ENCODE assay signal across 8 mouse cellular contexts in the genomic region with DNA sequence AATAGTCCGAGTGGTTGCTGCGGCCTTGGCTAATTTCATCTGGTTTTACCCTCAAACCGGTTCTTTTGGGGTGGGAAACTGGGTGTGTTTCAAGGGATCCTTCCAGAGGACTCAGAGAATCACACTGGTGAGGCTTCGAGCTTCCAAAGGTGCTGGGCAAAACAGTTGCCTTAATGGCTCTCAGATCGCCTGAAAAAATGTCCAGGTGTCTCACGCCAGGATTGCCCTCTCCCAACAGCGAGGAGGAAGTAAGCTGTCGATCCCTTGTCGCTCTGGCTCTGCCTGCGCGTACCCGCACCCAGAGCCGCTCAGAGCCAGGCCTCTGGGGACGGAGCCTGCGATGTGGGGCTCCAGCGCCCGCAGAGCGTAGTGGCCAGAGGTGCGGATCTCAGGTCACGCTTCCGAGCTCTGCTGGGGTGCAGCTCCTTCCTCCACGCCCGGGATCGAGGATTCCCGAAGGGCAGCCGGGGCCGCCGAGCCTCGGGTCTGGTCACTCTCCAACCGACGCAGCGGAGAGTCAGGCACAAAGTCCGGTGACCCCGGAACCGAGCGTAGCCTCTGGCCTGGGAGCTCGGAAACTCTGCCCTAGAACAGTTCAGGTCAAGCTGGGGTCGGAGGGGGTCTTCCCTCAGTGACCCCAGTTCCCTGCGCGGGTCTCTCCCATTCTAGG. TPM values are rescaled to one million over a fixed set of nuclear protein-coding genes. Genes with fewer than 3 reads are reported as not detected.
DNase-seq lines count a peak whose midpoint lies in the region; ATAC-seq lines count a peak whose summit lies in the region.

No protein-coding gene starts in this region.

- H3K4me2 ChIP-seq in heart, embryonic 16.5 days (ENCODE audit: low read depth, low read length) = peak overlapping the region; percentile 96
- H3K4me2 ChIP-seq in kidney, embryonic 16.5 days (replicated peaks; ENCODE audit: low read depth, low read length) = peak overlapping the region; percentile 68
- peak overlapping the region; percentile 77 for H3K4me2 ChIP-seq in midbrain, embryonic 16.5 days (ENCODE audit: low read length)

- no peaks in the 10 kb centered on the region for H3K36me3 ChIP-seq in heart, embryonic 16.5 days (ENCODE audit: control insufficient read depth, insufficient read depth)
- no peaks in the 10 kb centered on the region for H3K36me3 ChIP-seq in forebrain, embryonic 10.5 days (replicated peaks)
- H3K36me3 ChIP-seq in kidney, embryonic 16.5 days (ENCODE audit: insufficient read depth, low read length) = no peaks in the 10 kb centered on the region
- H3K36me3 ChIP-seq in midbrain, embryonic 16.5 days (ENCODE audit: control insufficient read depth, insufficient read depth, low read length) = no peaks in the 10 kb centered on the region

- no peaks in the 10 kb centered on the region for H3K9me3 ChIP-seq in heart, embryonic 16.5 days (replicated peaks; ENCODE audit: control insufficient read depth, low read length)
- no peaks in the 10 kb centered on the region for H3K9me3 ChIP-seq in forebrain, embryonic 10.5 days
- H3K9me3 ChIP-seq in kidney, embryonic 16.5 days (ENCODE audit: low read length) = no peaks in the 10 kb centered on the region
- no peaks in the 10 kb centered on the region for H3K9me3 ChIP-seq in midbrain, embryonic 16.5 days (replicated peaks; ENCODE audit: control insufficient read depth, low read length, poor library complexity, severe bottlenecking)

- H3K4me1 ChIP-seq in heart, embryonic 16.5 days (ENCODE audit: control insufficient read depth, insufficient read depth, low read length) = peaks cover 9% of the 10 kb centered on the region
- peaks cover 88% of the 10 kb centered on the region for H3K4me1 ChIP-seq in forebrain, embryonic 10.5 days
- peaks cover 14% of the 10 kb centered on the region for H3K4me1 ChIP-seq in kidney, embryonic 16.5 days (ENCODE audit: insufficient read depth, low read length)
- peaks cover 23% of the 10 kb centered on the region for H3K4me1 ChIP-seq in midbrain, embryonic 16.5 days (ENCODE audit: control insufficient read depth, insufficient read depth, low read length)

- peak overlapping the region; percentile 68 for H3K4me3 ChIP-seq in heart, embryonic 16.5 days (ENCODE audit: low read length)
- H3K4me3 ChIP-seq in forebrain, embryonic 10.5 days = peak overlapping the region; percentile 88
- peak overlapping the region; percentile 86 for H3K4me3 ChIP-seq in kidney, embryonic 16.5 days (ENCODE audit: low read length)
- peak overlapping the region; percentile 50 for H3K4me3 ChIP-seq in midbrain, embryonic 16.5 days (ENCODE audit: low read depth, low read length)

- WGBS in heart, embryonic 16.5 days = 7% methylated on average over 40 of the region's 40 CpGs
- WGBS in forebrain, embryonic 10.5 days = under 1% methylated on average over 40 of the region's 40 CpGs
- WGBS in kidney, embryonic 16.5 days = 3% methylated on average over 40 of the region's 40 CpGs
- WGBS in midbrain, embryonic 16.5 days = 2% methylated on average over 40 of the region's 40 CpGs

- H3K9ac ChIP-seq in heart, embryonic 16.5 days (ENCODE audit: low read length) = peak overlapping the region; percentile 75
- H3K9ac ChIP-seq in kidney, embryonic 16.5 days (replicated peaks; ENCODE audit: low read length) = peak overlapping the region; percentile 99
- H3K9ac ChIP-seq in midbrain, embryonic 16.5 days (ENCODE audit: low read depth, low read length) = peak overlapping the region; percentile 54

- peak overlapping the region; percentile 80 for H3K27ac ChIP-seq in heart, embryonic 16.5 days (ENCODE audit: low read length)
- peak overlapping the region; percentile 98 for H3K27ac ChIP-seq in forebrain, embryonic 10.5 days
- H3K27ac ChIP-seq in kidney, embryonic 16.5 days (ENCODE audit: low read length) = peak overlapping the region; percentile 100
- H3K27ac ChIP-seq in midbrain, embryonic 16.5 days (ENCODE audit: low read length) = peak overlapping the region; percentile 66

- DNase-seq in heart, postnatal 25 days (ENCODE audit: low spot score) = no peak
- peak; percentile 64 for DNase-seq in forebrain, embryonic 10.5 days (ENCODE audit: extremely low spot score, low spot score)
- no peak for DNase-seq in layer of hippocampus, adult 9-10 months (ENCODE audit: low spot score)
- DNase-seq in urinary bladder, postnatal 10 days (ENCODE audit: low spot score) = no peak

- peaks cover 53% of the 10 kb centered on the region for H3K27me3 ChIP-seq in heart, embryonic 16.5 days (ENCODE audit: control insufficient read depth, insufficient read depth, low read length)
- peaks cover 39% of the 10 kb centered on the region for H3K27me3 ChIP-seq in forebrain, embryonic 10.5 days (ENCODE audit: poor library complexity, severe bottlenecking)
- peaks cover 2% of the 10 kb centered on the region; the same call in 1 of the 2 replicates for H3K27me3 ChIP-seq in kidney, embryonic 16.5 days (ENCODE audit: insufficient read depth, low read length)
- peaks cover 22% of the 10 kb centered on the region for H3K27me3 ChIP-seq in midbrain, embryonic 16.5 days (ENCODE audit: control insufficient read depth, insufficient read depth, low read depth, low read length)

- no peak for ATAC-seq in heart, embryonic 16.5 days (replicated peaks; ENCODE audit: extremely low read depth, insufficient read depth, low FRiP score)
- ATAC-seq in kidney, embryonic 16.5 days (ENCODE audit: low FRiP score, low TSS enrichment) = no peak
- ATAC-seq in midbrain, embryonic 16.5 days = no peak
- no peak for ATAC-seq in inflammation-experienced regulatory T-cells, adult 6 months

- intact Hi-C loops in heart, postnatal 25 days (cut with DNase I) = no loop called here

RNA-seq across cellular contexts. Expression of a gene that starts 3.1 kb away (rescaled TPM):
- polyA plus RNA-seq in heart, embryonic 16.5 days (2015; fragmentation: Nextera tagmentation; extraction: Ambion mirVana) = 2.0 and 2.8 TPM in 2 replicates
- 1 to 10 TPM; 1.3 to 1.5 TPM for total RNA-seq in heart, postnatal 25 days (2021)
- 12.2 TPM in 2 replicates for polyA plus RNA-seq in forebrain, embryonic 10.5 days (2016; fragmentation: Nextera tagmentation; extraction: Ambion mirVana)
- 38.7 and 44.4 TPM in 2 replicates for polyA plus RNA-seq in kidney, embryonic 16.5 days (2015; fragmentation: Nextera tagmentation; extraction: Ambion mirVana)
- polyA plus RNA-seq in midbrain, embryonic 16.5 days (2015; fragmentation: Nextera tagmentation; extraction: Ambion mirVana) = 5.1 and 5.8 TPM in 2 replicates
- polyA plus RNA-seq in inflammation-experienced regulatory T-cells, adult 6 months (2017; shearing (Covaris generic)) = not detected
